Mouse (Mus musculus) bone marrow macrophage, adult 2 months (primary cell): ENCODE measurements at regions not wholly inside any gene's neighbourhood (a gene's known extent, or its start where the extent isn't known, plus 50 kb on each side); places are given as distances from the start of the nearest gene placed in this dataset.

ENCODE experiments used
- CTCF ChIP-seq: IDR thresholded peaks from 2 replicates; pipeline ENCODE4 v1.5.1; 2012; ENCODE audit warnings: low read depth, mild to moderate bottlenecking, low read length, moderate library complexity
- POLR2A ChIP-seq: IDR thresholded peaks from 2 replicates; pipeline ENCODE4 v1.6.1; 2012; ENCODE audit warnings: mild to moderate bottlenecking, low read depth, low read length, borderline replicate concordance

GRCm38 (mm10) chr10:21512486-21512885 lies 80.5 kb upstream of the 1700020N01Rik start:
- no peak for TF ChIP-seq CTCF
- TF ChIP-seq POLR2A, result no peak
